Mouse (Mus musculus): ENCODE measurements around the gene Myo9b. TPM values are rescaled to one million over a fixed set of nuclear protein-coding genes. Genes with fewer than 3 reads are reported as not detected.
A peak's percentile ranks its signal among the peaks of the same experiment; 100 is the strongest.
"Not testable (repeated sequence)": the region's sequence is repeated elsewhere in the genome, so short reads cannot be mapped to it uniquely, and the experiment has no call there.

The Myo9b gene
- polyA plus RNA-seq (2015; fragmentation: Nextera tagmentation; extraction: Ambion mirVana): 24.0 and 27.0 TPM in 2 replicates

GRCm38 (mm10) chr8:71272286-71273150 is at the start of gene Myo9b, which contains the start of gene Haus8:
Myo9b (plus strand) TSS chr8:71272714.
Haus8 (minus strand) TSS chr8:71272934.
- peak within 1 kb of the TSS; percentile 89 for H3K4me3 ChIP-seq (replicated peaks)
- peak within 1 kb of the TSS; percentile 83 for H3K27ac ChIP-seq (replicated peaks)
- no peaks in the 10 kb centered on the region for H3K9me3 ChIP-seq (replicated peaks)
- H3K27me3 ChIP-seq: no peaks in the 10 kb centered on the region
- H3K36me3 ChIP-seq: 0 out of 2 replicates have a peak, but pooled peaks cover 4% of the 10 kb centered on the region
- H3K9ac ChIP-seq: peak within 1 kb of the TSS; percentile 60
- WGBS: under 1% methylated on average over 84 of the region's 84 CpGs
- H3K4me1 ChIP-seq: peaks cover 31% of the 10 kb centered on the region
- ATAC-seq (ENCODE audit: insufficient number of reproducible peaks, low FRiP score, low TSS enrichment, low read depth): peak; percentile 99
- peak within 1 kb of the TSS; percentile 78 for H3K4me2 ChIP-seq (replicated peaks)

- H3K27ac ChIP-seq (replicated peaks): no peak overlapping the region
- no peaks in the 10 kb centered on the region for H3K36me3 ChIP-seq
- no peak for ATAC-seq (ENCODE audit: insufficient number of reproducible peaks, low FRiP score, low TSS enrichment, low read depth)
- no peaks in the 10 kb centered on the region for H3K27me3 ChIP-seq
- H3K9me3 ChIP-seq (replicated peaks): no peaks in the 10 kb centered on the region
- 50% methylated on average over 2 of the region's 2 CpGs for WGBS
- no peaks in the 10 kb centered on the region for H3K4me1 ChIP-seq
- H3K4me2 ChIP-seq (replicated peaks): no peak overlapping the region
- no peak overlapping the region for H3K4me3 ChIP-seq (replicated peaks)
- H3K9ac ChIP-seq: no peak overlapping the region
Measured at GRCm38 (mm10) chr8:71224560-71224959, 48.0 kb upstream of the Myo9b start.

- H3K4me2 ChIP-seq (replicated peaks): no peak overlapping the region
Measured at GRCm38 (mm10) chr8:71242757-71243156, 29.8 kb upstream of the Myo9b start.

GRCm38 (mm10) chr8:71248203-71248602 is 24.3 kb upstream of the Myo9b start:
- no peak overlapping the region for H3K4me2 ChIP-seq (replicated peaks)
- ATAC-seq (ENCODE audit: insufficient number of reproducible peaks, low FRiP score, low TSS enrichment, low read depth): no peak
- 97% methylated on average over 1 of the region's 1 CpGs for WGBS
- peaks cover 11% of the 10 kb centered on the region; the same call in 1 of the 2 replicates for H3K36me3 ChIP-seq
- no peak overlapping the region for H3K4me3 ChIP-seq (replicated peaks)
- no peaks in the 10 kb centered on the region for H3K27me3 ChIP-seq
- H3K4me1 ChIP-seq: no peaks in the 10 kb centered on the region
- H3K27ac ChIP-seq (replicated peaks): no peak overlapping the region
- H3K9me3 ChIP-seq (replicated peaks): no peaks in the 10 kb centered on the region
- H3K9ac ChIP-seq: no peak overlapping the region

More at GRCm38 (mm10) chr8:71242757-71243156, 29.8 kb upstream of the Myo9b start:
- no peak for ATAC-seq (ENCODE audit: insufficient number of reproducible peaks, low FRiP score, low TSS enrichment, low read depth)
- H3K9ac ChIP-seq: no peak overlapping the region
- H3K27ac ChIP-seq (replicated peaks): no peak overlapping the region
- no peaks in the 10 kb centered on the region for H3K27me3 ChIP-seq
- H3K4me1 ChIP-seq: no peaks in the 10 kb centered on the region
- 76% methylated on average over 2 of the region's 2 CpGs for WGBS
- H3K36me3 ChIP-seq: no peaks in the 10 kb centered on the region
- H3K4me3 ChIP-seq (replicated peaks): no peak overlapping the region
- H3K9me3 ChIP-seq (replicated peaks): no peaks in the 10 kb centered on the region

GRCm38 (mm10) chr8:71256545-71257232 is 15.8 kb upstream of the Myo9b start:
- H3K9me3 ChIP-seq (replicated peaks): no peaks in the 10 kb centered on the region
- H3K4me1 ChIP-seq: no peaks in the 10 kb centered on the region
- H3K36me3 ChIP-seq: peaks cover 48% of the 10 kb centered on the region
- H3K27me3 ChIP-seq: no peaks in the 10 kb centered on the region
- H3K4me2 ChIP-seq (replicated peaks): no peak overlapping the region
- WGBS: 88% methylated on average over 3 of the region's 3 CpGs
- H3K4me3 ChIP-seq (replicated peaks): no peak overlapping the region
- H3K27ac ChIP-seq (replicated peaks): no peak overlapping the region
- no peak for ATAC-seq (ENCODE audit: insufficient number of reproducible peaks, low FRiP score, low TSS enrichment, low read depth)
- H3K9ac ChIP-seq: no peak overlapping the region

- Histone ChIP-seq H3K9me3 (replicated peaks) (no peaks in the 10 kb centered on the region), H3K9ac (no peak overlapping the region), H3K4me1 (no peaks in the 10 kb centered on the region), H3K36me3 (peaks cover 33% of the 10 kb centered on the region), H3K27me3 (no peaks in the 10 kb centered on the region), H3K4me3 (replicated peaks) (no peak overlapping the region), H3K27ac (replicated peaks) (no peak overlapping the region), H3K4me2 (replicated peaks) (no peak overlapping the region)
- no peak for ATAC-seq (ENCODE audit: insufficient number of reproducible peaks, low FRiP score, low TSS enrichment, low read depth)
Measured at GRCm38 (mm10) chr8:71261234-71261633, 11.3 kb upstream of the Myo9b start.

- H3K27me3 ChIP-seq: no peaks in the 10 kb centered on the region
- no peak overlapping the region for H3K4me2 ChIP-seq (replicated peaks)
- 95% methylated on average over 2 of the region's 2 CpGs for WGBS
- no peaks in the 10 kb centered on the region for H3K9me3 ChIP-seq (replicated peaks)
- ATAC-seq (ENCODE audit: insufficient number of reproducible peaks, low FRiP score, low TSS enrichment, low read depth): no peak
- peaks cover 6% of the 10 kb centered on the region for H3K4me1 ChIP-seq
- no peak overlapping the region for H3K27ac ChIP-seq (replicated peaks)
- no peak overlapping the region for H3K4me3 ChIP-seq (replicated peaks)
- no peak overlapping the region for H3K9ac ChIP-seq
- peaks cover 6% of the 10 kb centered on the region; the same call in 1 of the 2 replicates for H3K36me3 ChIP-seq
Measured at GRCm38 (mm10) chr8:71267690-71268089, 4.8 kb upstream of the Myo9b start.

GRCm38 (mm10) chr8:71268286-71268685 is 4.2 kb upstream of the Myo9b start:
- H3K9ac ChIP-seq; H3K4me2 ChIP-seq (replicated peaks); H3K27ac ChIP-seq (replicated peaks); H3K36me3 ChIP-seq; H3K27me3 ChIP-seq; ATAC-seq (ENCODE audit: insufficient number of reproducible peaks, low FRiP score, low TSS enrichment, low read depth); H3K4me3 ChIP-seq (replicated peaks); H3K4me1 ChIP-seq; H3K9me3 ChIP-seq (replicated peaks): not testable (repeated sequence)
- WGBS: 90% methylated on average over 6 of the region's 6 CpGs

GRCm38 (mm10) chr8:71271630-71272029 is 884 bp upstream of the Myo9b start:
- H3K9me3 ChIP-seq (replicated peaks): no peaks in the 10 kb centered on the region
- peak overlapping the region; percentile 89 for H3K4me3 ChIP-seq (replicated peaks)
- peak overlapping the region; percentile 60; the same call in 1 of the 2 replicates for H3K9ac ChIP-seq
- H3K27me3 ChIP-seq: no peaks in the 10 kb centered on the region
- peak overlapping the region; percentile 83 for H3K27ac ChIP-seq (replicated peaks)
- peak overlapping the region; percentile 78 for H3K4me2 ChIP-seq (replicated peaks)
- ATAC-seq (ENCODE audit: insufficient number of reproducible peaks, low FRiP score, low TSS enrichment, low read depth): no peak
- peaks cover 31% of the 10 kb centered on the region for H3K4me1 ChIP-seq
- 0 out of 2 replicates have a peak, but pooled peaks cover under 1% of the 10 kb centered on the region for H3K36me3 ChIP-seq
- WGBS: 17% methylated on average over 5 of the region's 5 CpGs

GRCm38 (mm10) chr8:71273151-71273510 is 617 bp downstream of the Myo9b start:
- Histone ChIP-seq H3K27me3 (no peaks in the 10 kb centered on the region), H3K9me3 (replicated peaks) (no peaks in the 10 kb centered on the region), H3K4me3 (replicated peaks) (peak overlapping the region; percentile 89), H3K4me2 (replicated peaks) (peak overlapping the region; percentile 78), H3K9ac (peak overlapping the region; percentile 49), H3K4me1 (peaks cover 31% of the 10 kb centered on the region), H3K27ac (replicated peaks) (peak overlapping the region; percentile 83), H3K36me3 (0 out of 2 replicates have a peak, but pooled peaks cover 4% of the 10 kb centered on the region)
- WGBS: under 1% methylated on average over 14 of the region's 14 CpGs
- ATAC-seq (ENCODE audit: insufficient number of reproducible peaks, low FRiP score, low TSS enrichment, low read depth): no peak

GRCm38 (mm10) chr8:71274478-71274877 is 2.0 kb downstream of the Myo9b start:
- Histone ChIP-seq H3K4me3 (replicated peaks) (no peak overlapping the region), H3K27me3 (no peaks in the 10 kb centered on the region), H3K4me1 (peaks cover 31% of the 10 kb centered on the region), H3K9ac (no peak overlapping the region), H3K4me2 (replicated peaks) (0 out of 2 replicates have a peak overlapping the region, but pooled peaks have one; percentile 78), H3K9me3 (replicated peaks) (no peaks in the 10 kb centered on the region), H3K36me3 (0 out of 2 replicates have a peak, but pooled peaks cover 4% of the 10 kb centered on the region), H3K27ac (replicated peaks) (no peak overlapping the region)
- no peak for ATAC-seq (ENCODE audit: insufficient number of reproducible peaks, low FRiP score, low TSS enrichment, low read depth)

Measured in embryonic facial prominence, embryonic 15.5 days (tissue).